Mouse (Mus musculus) common myeloid progenitor, adult 5-6 weeks (primary cell): ENCODE data around the gene Gabrr2. TPM values are rescaled to one million over a fixed set of nuclear protein-coding genes. Genes with fewer than 3 reads are reported as not detected.

Experiments
- ATAC-seq: replicated peaks from 2 replicates; pipeline ENCODE4 v1.8.0; 2016; ENCODE audit warnings: low read depth, mild to moderate bottlenecking, moderate TSS enrichment, inconsistent platforms; ENCODE audit not compliant: poor library complexity, severe bottlenecking
- total RNA-seq: library from RNA; stranded (forward); fragments of 200-1000, 187-1606 nt; gene quantifications from 2 replicates; pipeline ENCODE4 v1.2.3, GENCODE M21; 2017

Gene Gabrr2
- not detected in 2 replicates for total RNA-seq

- ATAC-seq, result no peak
Measured at GRCm38 (mm10) chr4:33062981-33063380, at the start of gene Gabrr2. Gene Gabrr2, plus strand, starts transcription at chr4:33062999.

- ATAC-seq, result peak; percentile 94
Measured at GRCm38 (mm10) chr4:33018361-33018999, 44.3 kb upstream of the Gabrr2 start.

GRCm38 (mm10) chr4:33024420-33024819, 38.4 kb upstream of the Gabrr2 start:
- no peak for ATAC-seq

- no peak for ATAC-seq
Measured at GRCm38 (mm10) chr4:33029104-33029503, 33.7 kb upstream of the Gabrr2 start.

- ATAC-seq, result peak; percentile 31
Measured at GRCm38 (mm10) chr4:33030264-33031194, 32.3 kb upstream of the Gabrr2 start.

GRCm38 (mm10) chr4:33031195-33031960, 31.4 kb upstream of the Gabrr2 start, which contains the start of gene Ube2j1:
Gene Ube2j1, plus strand, starts transcription at chr4:33031416.
- peak; percentile 79 for ATAC-seq

GRCm38 (mm10) chr4:33032045-33032444, 30.8 kb upstream of the Gabrr2 start:
- ATAC-seq, result no peak

- ATAC-seq, result no peak
Measured at GRCm38 (mm10) chr4:33033515-33033914, 29.3 kb upstream of the Gabrr2 start.

GRCm38 (mm10) chr4:33039826-33040225, 23.0 kb upstream of the Gabrr2 start:
- ATAC-seq, result no peak

- no peak for ATAC-seq
Measured at GRCm38 (mm10) chr4:33049601-33050000, 13.2 kb upstream of the Gabrr2 start.

GRCm38 (mm10) chr4:33052055-33052454, 10.7 kb upstream of the Gabrr2 start:
- no peak for ATAC-seq

GRCm38 (mm10) chr4:33052650-33053049, 10.1 kb upstream of the Gabrr2 start:
- ATAC-seq, result 0 out of 2 replicates have a peak, but pooled peaks have one; percentile 11

- ATAC-seq, result 0 out of 2 replicates have a peak, but pooled peaks have one; percentile 32
Measured at GRCm38 (mm10) chr4:33054426-33054825, 8.4 kb upstream of the Gabrr2 start.

GRCm38 (mm10) chr4:33056317-33056716, 6.5 kb upstream of the Gabrr2 start:
- ATAC-seq, result no peak

- ATAC-seq, result no peak
Measured at GRCm38 (mm10) chr4:33057890-33058687, 4.7 kb upstream of the Gabrr2 start.

GRCm38 (mm10) chr4:33061158-33061557, 1.6 kb upstream of the Gabrr2 start:
- ATAC-seq, result no peak

- no peak for ATAC-seq
Measured at GRCm38 (mm10) chr4:33064986-33065385, 2.2 kb downstream of the Gabrr2 start.

- no peak for ATAC-seq
Measured at GRCm38 (mm10) chr4:33066223-33066960, 3.6 kb downstream of the Gabrr2 start.

- no peak for ATAC-seq
Measured at GRCm38 (mm10) chr4:33067331-33067730, 4.5 kb downstream of the Gabrr2 start.
